In the genomic region with DNA sequence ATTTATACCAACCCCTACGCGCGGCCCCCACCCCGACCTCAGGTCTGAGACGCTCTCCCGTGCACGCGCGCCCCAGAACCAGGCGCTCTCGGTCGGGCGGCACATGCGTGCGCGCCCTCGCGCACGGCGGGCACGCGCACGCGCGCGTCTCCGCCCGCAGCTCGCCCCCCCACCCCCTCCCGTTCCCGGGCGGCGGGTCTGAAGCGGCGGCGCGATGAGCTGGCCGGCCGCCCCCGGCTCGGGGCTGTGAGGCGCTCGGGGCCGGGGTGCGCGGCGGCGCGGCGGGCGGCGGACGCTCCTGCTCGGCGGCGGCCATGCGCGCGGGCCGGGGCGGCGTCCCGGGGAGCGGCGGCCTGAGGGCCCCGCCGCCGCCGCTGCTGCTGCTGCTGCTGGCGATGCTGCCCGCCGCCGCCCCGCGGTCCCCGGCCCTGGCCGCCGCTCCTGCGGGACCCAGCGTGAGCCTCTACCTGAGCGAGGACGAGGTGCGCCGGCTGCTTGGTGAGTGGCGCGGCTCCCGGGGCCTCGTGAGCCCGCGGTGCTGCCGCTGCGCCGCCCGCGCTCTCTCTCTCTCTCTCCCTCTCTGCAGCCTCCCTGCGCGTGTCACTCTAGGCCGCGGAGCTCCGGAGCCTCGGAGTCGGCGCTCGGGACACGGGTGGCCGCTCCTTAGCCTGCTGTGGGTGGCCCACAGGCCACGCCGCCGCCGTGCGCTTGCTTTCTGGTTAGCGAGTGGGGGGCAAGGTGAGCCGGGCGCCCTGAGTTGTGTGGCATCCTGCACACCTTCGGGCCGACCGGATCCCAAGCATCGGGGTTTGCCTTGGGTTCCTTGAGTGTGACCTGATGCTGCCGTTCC, we compare ENCODE assay signal across 1 mouse cellular context.
TF ChIP-seq lines count a peak whose summit lies in the region.

Gene Ryk, plus strand, starts transcription at position 176 of the 850 bp plus-strand sequence.

TF ChIP-seq in CH12.LX, 34 proteins besides CTCF, POLR2A, EP300 and RAD21:
- TF ChIP-seq JUN (IDR thresholded peaks at IDR 0.05; ENCODE audit: insufficient read depth, low read depth, low read length) (no peak), ZC3H11A (IDR thresholded peaks at IDR 0.05; ENCODE audit: low read depth, low read length) (no peak), MYC (IDR thresholded peaks at IDR 0.05; ENCODE audit: low read depth, low read length) (no peak), BHLHE40 (IDR thresholded peaks at IDR 0.05; ENCODE audit: low read depth, low read length) (peak; percentile 32; the same call in 1 of the 2 replicates), NRF1 (IDR thresholded peaks at IDR 0.05; ENCODE audit: low read depth, low read length) (peak; percentile 71), MXI1 (IDR thresholded peaks at IDR 0.05; ENCODE audit: low read depth, low read length) (0 out of 2 replicates have a peak, but pooled peaks have one; percentile 24), UBTF (IDR thresholded peaks at IDR 0.05; ENCODE audit: low read depth, low read length) (0 out of 2 replicates have a peak, but pooled peaks have one; percentile 80)
